Mouse (Mus musculus) ovary, adult 18-20 months (tissue): ENCODE results near the gene Gss.
"Not testable (repeated sequence)": the region's sequence is repeated elsewhere in the genome, so short reads cannot be mapped to it uniquely, and the experiment has no call there.

ENCODE experiments used
- DNase-seq: peaks from one replicate; pipeline ENCODE4 v3.0.0; 2022; ENCODE audit warnings: low spot score, mixed read lengths

Gene Gss

GRCm38 (mm10) chr2:155616971-155617370 lies 24.4 kb upstream of the Gss start:
- no peak for DNase-seq

DNA sequence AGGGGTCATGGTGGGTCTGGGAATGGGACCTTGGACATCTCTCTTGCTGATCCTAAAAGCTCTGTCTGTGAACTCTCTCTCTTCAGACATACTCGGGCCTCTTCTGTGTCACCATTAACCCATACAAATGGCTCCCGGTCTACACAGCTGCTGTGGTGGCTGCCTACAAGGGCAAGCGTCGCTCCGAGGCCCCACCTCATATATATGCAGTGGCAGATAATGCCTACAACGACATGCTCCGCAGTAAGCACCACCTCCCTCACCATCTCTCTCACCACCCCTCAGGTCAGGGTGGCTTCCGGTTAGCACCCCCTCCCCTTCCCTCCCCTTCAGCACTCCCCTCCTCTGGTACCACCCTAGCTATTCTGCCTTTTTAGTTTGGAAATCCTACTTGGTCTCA lies 21.3 kb upstream of the Gss start:
- DNase-seq = no peak

DNA sequence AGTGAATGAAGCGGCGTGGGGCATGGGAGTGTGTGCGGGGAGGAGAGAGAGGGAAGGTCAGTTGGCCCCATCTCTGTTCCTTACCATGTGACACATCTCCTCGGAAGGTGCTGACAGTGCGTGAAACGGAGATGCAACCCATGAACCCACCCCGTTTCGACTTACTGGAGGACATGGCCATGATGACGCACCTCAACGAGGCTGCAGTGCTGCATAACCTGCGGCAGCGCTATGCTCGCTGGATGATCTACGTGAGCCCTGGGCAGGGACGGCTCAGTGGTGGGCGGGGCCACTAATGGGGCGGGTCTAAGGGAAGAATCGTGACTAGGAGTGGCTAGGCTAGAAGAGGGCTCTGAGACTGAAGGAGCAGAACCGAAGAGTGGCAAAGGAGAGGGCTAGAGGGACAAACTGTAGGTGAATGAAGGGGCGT lies 20.7 kb upstream of the Gss start:
- peak; percentile 28 for DNase-seq

DNA sequence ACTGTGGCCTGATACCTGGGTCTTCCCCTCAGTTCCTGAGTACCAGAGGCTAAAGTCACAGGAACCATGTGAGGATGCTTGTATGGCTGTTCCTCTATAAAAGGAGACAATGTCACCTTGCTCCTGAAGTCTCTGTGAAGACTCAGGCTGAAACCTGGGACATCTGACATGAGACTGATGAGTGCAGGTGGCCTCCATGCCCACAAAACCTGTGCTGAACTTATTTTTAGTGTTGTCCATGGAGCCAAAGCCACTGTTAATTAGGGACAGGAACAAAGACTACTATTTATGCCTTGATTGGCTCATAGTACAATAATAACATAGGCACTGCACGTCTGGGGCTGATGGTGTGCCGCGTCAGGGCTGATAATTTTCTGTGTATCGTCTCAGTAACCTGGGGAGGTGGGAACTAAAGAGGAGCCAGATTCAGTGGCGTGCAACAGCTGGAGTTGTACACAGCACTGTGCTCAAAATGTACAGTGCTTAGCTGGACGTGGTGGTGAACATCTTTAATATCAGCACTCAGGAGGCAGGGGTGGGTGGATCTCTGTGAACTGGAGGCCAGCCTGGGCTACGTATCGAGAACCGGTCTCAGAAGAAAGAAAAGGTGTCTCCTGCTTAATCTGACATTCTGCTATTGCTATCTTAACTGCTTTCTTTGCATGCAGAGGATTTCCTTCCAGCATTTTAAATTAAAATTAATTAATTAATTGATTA lies 19.4 kb upstream of the Gss start:
- no peak for DNase-seq

DNA sequence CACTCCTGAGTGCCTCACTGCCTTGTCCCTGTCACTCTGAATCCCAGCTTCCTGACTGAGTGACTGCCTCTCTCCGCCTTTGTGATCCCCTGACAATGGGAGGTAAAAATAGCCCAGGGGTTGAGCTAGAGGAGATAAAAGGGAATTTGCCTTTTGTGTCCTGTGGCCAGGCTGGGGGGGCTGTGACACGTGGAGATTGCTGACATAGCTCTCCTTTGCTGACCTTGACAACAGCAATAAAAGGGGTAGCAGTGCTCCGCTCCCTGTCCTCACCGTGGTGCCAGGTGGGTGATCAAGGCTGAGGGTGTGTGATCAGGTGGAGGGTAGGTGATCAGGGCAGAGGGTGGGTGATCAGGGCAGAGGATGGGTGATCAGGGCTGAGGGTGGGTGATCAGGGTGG lies 18.4 kb upstream of the Gss start, which contains the start of gene Myh7b:
Gene Myh7b, plus strand, starts transcription at position 235 of the 400 bp plus-strand sequence.
- DNase-seq = no peak

- DNase-seq = no peak
Observed at GRCm38 (mm10) chr2:155606360-155606759, 13.8 kb upstream of the Gss start.

DNA sequence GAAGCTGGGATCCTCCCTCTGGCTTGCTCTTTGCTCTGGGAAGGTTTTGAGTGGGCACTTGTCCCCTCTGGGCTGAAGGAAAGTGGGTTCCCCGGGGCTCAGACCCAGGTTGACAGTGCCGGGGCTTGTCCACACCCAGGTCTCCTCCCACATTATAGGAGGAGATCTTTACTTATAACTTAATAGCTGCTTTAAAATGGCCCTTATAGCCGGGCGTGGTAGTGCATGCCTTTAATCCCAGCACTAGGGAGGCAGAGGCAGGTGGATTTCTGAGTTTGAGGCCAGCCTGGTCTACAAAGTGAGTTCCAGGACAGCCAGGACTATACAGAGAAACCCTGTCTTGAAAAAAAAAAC lies 12.6 kb upstream of the Gss start:
- DNase-seq = not testable (repeated sequence)

- no peak for DNase-seq
Observed at GRCm38 (mm10) chr2:155604560-155605235, 12.1 kb upstream of the Gss start.

- DNase-seq = no peak
Observed at GRCm38 (mm10) chr2:155603707-155604106, 11.1 kb upstream of the Gss start.

GRCm38 (mm10) chr2:155595516-155595915 lies 2.9 kb upstream of the Gss start:
- DNase-seq = no peak

DNA sequence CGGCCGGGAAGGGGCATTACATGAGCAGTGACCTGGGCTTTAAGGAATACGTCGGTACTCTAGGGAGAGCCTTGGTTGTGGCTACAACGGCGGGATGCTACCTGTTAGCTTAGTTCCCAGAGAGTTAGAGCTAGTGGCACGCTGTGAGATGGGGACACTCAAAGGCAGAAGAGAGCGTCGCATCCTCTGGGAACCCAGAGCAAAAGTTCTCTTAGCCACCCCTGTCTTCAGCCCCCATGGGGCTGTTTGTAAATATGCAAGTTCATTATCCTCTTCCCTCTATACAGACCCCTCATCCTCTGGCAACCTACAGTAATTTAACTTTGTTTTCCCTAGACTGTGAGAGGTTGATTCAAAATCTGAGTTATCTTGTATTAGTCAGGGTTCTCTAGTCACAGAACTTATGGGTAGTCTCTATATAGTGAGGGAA lies 259 bp upstream of the Gss start:
- DNase-seq = no peak

DNA sequence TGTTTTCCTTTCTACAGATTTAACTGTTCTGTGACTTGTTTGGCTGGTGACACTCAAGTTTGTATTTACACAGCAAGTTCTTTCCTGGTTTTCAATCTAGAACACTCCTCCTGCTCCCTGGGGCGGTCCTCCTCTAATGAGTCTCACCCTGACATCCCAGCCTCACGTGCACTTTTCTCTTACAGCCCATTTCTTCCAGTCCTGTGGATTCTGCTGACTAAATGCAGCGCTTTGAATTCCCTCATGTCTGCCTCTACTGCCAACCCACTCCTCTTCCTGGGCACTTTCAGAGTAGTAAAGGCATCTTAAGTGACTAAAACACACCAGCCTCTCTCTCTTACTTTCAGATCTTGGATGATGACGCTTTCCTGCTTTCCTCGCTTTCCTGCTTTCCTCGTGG lies 934 bp downstream of the Gss start:
- DNase-seq = no peak

GRCm38 (mm10) chr2:155590876-155591275 lies 1.7 kb downstream of the Gss start:
- no peak for DNase-seq

GRCm38 (mm10) chr2:155589521-155589920 lies 3.1 kb downstream of the Gss start:
- DNase-seq = no peak

GRCm38 (mm10) chr2:155588136-155588535 lies 4.5 kb downstream of the Gss start:
- DNase-seq = no peak

DNA sequence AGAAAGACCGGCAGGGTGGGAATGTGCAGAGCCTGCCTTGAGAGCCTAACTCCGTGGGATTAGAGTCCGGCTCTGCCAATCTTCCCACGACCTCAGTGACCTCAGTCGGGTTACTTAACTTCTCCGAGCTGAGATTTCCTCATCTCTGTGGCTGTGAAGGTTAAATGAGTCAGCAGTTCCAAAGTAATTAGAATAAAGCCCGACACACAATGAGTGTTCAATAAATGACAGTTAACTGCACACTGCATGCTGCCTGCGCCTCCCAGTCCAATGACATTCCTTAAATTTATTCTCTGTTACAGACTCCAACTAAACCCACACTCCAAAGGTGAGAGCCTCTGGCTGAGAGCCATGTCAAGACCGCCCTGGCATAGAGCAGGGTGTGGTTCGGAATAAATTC lies 7.1 kb downstream of the Gss start:
- no peak for DNase-seq

DNA sequence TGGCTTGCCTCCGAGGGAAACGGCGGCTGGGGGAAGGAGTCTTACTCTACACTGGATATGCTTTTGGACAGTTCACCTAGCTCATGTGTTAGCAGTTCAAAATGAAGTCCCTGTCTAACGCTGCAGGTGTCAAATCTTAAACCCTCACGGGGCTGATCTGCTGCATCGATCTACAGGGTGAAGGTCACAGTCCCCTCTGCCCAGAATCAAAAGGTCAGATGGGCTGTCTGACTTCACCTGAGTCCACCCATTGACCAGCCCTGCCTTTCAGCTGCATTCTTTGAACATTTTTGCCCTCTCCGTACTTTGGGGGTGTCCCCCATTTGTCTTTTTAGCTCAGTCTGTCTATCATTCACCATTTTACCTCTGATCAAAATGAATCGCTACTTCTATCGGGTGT lies 7.5 kb downstream of the Gss start:
- no peak for DNase-seq

DNA sequence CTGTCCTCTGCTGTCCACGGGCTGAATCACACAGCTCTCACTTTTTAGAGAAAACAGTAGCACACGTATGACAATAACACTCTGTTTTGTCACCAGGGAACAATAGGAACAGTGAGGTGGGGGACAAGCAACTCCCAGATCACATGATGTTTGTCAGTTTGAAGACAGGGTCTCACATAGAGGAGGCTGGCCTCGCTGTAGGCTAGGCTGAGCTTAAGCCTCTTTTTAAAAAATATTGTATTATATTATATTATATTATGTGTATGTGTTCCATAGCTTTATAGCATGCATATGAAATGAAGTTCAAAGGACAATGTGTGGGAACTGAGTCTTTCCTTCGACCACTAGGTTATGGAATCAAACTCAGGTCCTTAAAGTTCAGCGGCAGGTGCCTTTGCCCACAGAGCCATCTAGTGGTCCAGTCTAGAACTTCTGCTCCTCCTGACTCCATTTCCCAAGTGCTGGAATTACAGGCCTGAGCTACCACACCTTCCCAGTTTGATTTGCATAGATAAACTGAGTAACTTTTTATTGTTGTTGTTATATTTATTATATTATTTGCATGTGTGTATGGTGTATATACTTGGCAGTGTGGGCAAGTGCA lies 8.6 kb downstream of the Gss start:
- no peak for DNase-seq

DNA sequence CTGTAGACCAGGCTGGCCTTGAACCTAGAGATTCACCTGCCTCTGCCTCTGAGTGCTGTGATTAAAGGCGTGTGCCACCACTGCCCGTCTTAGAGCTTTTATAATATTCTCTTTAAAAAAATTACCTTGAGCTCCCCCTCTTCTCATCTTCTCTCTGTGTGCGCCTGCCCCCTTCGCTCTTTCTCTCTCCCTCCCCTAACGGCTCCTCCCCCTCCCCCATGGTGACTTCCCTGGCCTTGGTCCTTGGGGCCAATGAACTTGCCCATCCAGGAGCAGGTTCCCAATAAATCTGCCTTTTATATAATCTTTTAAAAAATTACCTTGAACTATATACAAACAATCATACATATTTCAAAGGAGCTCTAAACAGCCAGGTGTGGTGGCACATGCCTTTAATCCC lies 9.6 kb downstream of the Gss start:
- no peak for DNase-seq

DNA sequence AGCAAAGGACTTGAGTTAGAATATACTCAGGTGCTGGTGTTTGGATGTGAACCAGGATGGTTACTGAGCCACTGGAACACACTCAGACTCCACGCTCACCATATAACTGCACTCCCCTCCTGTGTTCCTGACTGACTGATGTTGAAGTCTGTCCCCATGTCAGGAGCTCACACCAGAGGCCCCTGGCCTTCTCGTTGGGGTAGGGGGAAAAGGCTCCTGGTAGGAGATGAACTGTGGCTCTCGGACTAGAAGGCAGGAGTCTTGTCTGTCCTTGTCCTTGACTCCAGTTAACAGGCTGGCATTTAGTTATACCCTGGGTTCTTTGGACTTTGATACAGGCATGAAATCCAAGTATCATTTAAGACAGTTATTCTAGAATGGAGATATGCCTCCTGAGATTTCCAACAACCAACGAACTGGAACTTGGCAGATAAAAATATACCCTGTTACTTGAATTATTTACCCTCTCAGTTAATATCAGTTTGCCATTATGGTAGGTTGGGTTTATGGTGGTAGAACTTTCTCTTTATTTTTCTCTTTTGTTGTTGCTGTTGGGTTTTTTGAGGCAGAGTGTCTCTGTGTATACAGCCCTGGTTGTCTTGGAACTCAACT lies 10.1 kb downstream of the Gss start:
- no peak for DNase-seq

GRCm38 (mm10) chr2:155580331-155580730 lies 12.3 kb downstream of the Gss start:
- DNase-seq = no peak

- no peak for DNase-seq
Observed at GRCm38 (mm10) chr2:155576656-155577055, 16.0 kb downstream of the Gss start.

- DNase-seq = no peak
Observed at GRCm38 (mm10) chr2:155574700-155575099, 17.9 kb downstream of the Gss start.
